Mouse (Mus musculus): ENCODE measurements around the gene Phlda1. TPM values are rescaled to one million over a fixed set of nuclear protein-coding genes. Genes with fewer than 3 reads are reported as not detected.

The Phlda1 gene
- polyA plus RNA-seq, 1 experiment: 11.0 TPM

Other genes with a start within 250 kb of the Phlda1 start
- gene Bbs10, start 207.6 kb upstream of the Phlda1 start, polyA plus RNA-seq (2012; rRNA removed): 0.43 and 0.44 TPM in 2 replicates
- gene Nap1l1, start 33.1 kb upstream of the Phlda1 start, polyA plus RNA-seq (2012; rRNA removed): 6.7 and 7.1 TPM in 2 replicates